Mouse (Mus musculus): ENCODE data around the gene Gm17409.

Gene Gm17409

GRCm38 (mm10) chr2:58484284-58484965, 14.5 kb downstream of the Gm17409 start:
- DNase-seq (ENCODE audit: low read depth, low spot score): no peak

DNA sequence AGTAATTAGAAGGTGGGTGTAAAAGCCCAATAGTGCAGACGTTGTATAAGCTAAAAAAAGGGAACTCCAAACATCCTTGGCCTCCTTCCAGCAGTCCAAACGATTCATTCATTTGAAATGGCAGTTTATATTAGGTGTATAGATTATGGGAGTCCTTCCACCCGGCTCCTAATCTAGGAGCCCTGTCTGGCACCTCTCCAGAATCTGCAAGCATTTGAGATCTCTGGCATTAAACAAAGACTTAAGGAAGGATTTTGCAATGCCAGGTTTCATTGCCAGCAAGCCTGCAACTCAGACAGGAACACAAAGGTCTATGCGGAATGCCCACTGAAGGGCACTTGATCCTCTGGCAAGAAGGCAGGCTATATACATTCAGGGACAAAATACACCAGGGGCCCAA, 15.2 kb downstream of the Gm17409 start:
- no peak for DNase-seq (ENCODE audit: low read depth, low spot score)

DNA sequence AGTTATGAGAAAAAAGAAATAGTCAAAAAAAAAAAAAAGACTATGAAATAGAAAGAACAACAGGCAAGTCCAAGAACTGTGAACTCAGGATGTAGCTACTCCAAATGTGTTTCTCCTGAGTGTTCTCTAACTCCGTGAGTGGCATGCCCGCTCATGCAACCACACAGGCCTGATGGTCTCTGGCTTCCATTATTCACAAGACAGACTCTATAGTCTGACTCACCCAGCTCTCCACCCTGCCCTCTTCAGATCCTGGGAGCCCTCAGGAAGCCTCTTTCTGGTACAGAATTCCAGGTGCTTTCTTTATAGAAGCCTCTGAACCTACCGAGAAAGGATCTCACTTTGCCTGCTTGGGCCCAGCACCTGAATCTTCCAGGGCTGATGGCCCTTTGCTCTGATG, 15.8 kb downstream of the Gm17409 start:
- DNase-seq (ENCODE audit: low read depth, low spot score): no peak

DNA sequence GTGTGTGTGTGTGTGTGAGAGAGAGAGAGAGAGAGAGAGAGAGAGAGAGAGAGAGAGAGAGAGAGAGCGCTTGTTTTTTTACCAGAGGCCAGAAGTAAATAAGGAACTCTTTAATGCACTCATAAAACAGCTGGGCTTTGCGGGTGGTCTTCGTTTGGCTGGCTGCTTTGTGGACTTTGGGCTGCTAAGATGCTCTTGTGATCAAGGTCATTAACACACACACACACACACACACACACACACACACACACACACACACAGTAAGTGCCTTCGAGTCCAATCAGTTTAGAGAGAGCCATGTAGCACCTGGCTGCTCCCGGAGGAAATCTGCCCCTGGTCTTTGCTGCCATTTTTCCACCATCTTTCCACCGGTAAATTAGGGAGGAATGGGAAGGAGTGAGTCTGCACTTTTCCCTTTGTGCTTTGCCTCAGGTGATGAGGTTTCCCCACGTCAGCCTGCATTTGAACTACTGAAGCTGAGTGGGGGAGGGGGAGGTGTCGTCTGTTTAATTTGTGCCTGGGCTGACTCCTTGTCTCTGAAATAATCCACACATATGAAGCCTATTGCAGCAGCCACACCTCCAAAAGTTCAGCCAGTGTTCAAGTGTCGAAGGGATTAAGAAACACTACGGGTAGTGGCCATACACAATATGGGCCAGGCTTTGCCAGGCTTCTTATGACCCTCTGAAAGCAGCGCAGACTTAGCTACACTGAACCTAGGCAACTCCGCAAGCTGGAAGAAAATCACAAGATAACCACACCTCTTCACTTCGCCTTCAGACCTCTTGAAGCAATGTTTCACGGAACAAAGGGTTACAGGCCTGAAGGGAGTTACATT, 16.7 kb downstream of the Gm17409 start:
- no peak for DNase-seq (ENCODE audit: low read depth, low spot score)

GRCm38 (mm10) chr2:58487279-58487560, 17.3 kb downstream of the Gm17409 start:
- DNase-seq (ENCODE audit: low read depth, low spot score): no peak

DNA sequence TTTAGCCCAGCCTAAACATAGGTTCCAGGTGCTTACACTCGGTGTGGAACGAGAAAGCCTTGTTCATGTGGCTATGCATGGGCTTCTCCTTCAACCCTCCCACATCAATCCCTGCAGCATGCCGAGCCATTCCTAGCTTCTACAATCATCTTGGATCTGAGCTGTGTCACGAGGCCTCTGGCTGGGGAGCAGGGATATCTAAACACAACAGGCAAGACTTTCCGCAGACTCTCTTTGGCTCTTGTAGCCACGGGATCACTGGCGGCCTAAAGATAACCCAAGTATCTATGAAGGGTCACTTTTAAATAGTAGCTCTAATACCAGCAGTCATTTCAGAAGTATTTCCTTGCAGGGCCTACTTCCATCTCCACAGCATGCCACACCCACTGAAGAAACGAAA, 18.5 kb downstream of the Gm17409 start:
- no peak for DNase-seq (ENCODE audit: low read depth, low spot score)

DNA sequence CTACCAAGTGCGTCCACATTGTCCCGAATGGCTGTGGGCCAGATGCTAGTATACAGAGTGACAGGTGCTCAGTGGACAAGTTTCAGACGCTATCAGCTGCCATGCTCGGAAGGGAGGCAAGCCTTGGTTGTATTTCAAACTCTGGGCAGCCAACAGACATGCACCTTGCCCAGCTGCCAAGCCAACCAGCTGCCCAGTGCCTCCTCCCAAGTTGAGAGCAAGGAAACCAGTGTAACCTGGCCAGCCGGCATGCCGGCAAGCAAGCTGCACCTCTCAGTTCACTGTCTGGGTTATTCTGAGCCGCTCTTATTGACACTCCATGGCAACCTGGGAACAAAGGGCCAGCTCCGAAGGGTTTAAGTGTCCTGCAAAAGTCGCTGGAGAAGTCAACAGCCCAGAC, 19.4 kb downstream of the Gm17409 start:
- no peak for DNase-seq (ENCODE audit: low read depth, low spot score)

DNA sequence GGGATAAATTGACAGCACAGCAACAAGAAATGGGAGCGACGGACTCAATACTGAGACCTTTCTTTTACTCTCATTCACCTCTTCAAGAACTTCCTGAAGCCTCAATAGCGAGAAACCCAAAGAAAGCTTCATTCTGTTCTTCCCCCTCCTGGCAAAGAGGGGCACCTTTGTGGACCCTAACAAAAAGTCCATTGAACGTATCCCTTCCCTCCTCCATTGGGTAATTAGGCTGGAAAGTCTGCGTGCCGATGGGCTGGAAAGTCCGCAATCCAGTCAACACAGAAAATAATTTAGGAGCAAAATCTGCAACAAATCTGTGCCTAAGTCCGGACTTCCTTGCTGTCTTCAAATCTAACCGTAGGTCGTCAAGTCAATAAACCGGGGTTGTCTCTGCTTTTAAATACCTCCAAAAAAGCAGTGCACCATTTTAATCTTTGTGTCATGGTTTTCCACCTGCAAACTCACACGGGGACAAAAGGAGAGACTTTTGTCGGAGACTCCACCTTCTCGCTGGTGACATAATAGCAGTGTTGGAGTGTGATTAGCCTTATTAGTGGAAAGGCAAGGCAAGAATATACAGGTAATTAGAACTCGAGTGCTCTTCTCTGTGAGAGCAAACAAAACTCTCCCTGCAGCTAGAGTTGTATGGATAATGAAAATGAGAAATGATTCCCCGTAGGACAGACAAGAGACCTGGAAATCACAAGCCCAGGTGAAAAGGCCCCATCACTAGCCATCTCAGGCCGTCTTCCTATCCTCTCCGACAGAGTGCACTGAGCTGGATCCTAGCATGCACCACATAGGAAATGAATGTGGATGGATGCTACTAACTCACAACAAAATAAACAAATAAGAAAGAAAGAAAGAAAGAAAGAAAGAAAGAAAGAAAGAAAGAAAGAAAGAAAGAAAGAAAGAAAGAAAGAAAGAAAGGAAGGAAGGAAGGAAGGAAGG, 24.0 kb downstream of the Gm17409 start:
- no peak for DNase-seq (ENCODE audit: low read depth, low spot score)

DNA sequence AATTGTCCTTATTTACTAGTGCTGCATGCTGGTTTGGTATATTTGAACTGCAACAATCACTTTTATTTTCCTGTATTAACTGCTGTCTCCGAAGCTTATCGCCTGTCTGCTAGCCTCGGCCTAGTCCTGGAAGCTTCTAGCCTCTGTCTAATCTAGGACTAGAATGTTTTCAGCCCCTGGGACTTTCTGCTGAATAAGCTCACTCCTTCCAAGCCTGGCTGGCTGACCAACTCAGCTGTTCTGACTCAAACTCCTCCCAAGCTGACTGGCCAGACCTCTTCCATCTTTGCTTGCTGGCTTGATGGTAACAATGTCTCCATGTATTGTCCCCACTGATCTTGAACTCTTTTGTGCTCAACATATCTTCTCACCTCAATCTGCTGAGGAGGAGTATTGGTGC, 25.4 kb downstream of the Gm17409 start:
- no peak for DNase-seq (ENCODE audit: low read depth, low spot score)

- DNase-seq (ENCODE audit: low read depth, low spot score): no peak
Measured at GRCm38 (mm10) chr2:58496647-58497410, 26.9 kb downstream of the Gm17409 start.

- DNase-seq (ENCODE audit: low read depth, low spot score): no peak
Measured at GRCm38 (mm10) chr2:58505306-58506090, 35.6 kb downstream of the Gm17409 start.

DNA sequence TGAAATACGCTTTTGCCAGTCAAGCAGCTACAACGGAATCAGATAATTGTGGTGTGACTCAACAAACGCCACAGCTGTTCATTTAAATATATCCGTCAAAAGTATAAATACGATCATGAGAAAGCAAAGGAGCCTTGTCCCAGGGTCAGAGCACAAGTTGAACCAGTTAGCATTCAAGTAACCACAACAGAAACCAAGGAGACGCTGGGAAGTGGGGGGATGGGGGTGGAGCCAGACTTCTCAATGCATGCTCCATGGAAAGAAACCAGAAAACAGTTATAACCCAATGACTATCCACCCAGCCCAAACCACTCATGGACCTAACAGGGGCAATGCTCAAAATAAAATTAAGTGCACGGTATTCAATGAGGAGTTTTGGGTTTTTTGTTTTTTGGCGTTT, 40.3 kb downstream of the Gm17409 start:
- no peak for DNase-seq (ENCODE audit: low read depth, low spot score)

DNA sequence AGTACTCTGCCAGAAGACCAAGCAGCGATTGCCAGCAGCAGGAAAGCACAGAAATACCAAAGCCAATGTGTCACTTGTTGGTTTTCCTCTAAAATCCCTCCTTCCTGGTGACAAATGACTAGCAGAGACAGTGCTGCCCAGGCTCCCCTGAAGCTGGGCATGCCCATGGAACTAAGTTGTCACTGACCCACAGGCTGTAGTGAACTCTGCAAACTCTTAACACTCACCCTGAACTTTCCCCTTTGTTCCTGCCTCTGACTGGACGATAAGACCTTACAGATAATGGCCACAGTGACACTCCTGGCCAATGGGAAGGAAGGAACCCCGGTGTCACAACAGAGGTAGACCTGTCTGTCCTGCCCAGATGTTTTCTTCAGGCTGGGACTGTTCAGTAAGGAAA, 43.3 kb downstream of the Gm17409 start:
- DNase-seq (ENCODE audit: low read depth, low spot score): no peak

- DNase-seq (ENCODE audit: low read depth, low spot score): no peak
Measured at GRCm38 (mm10) chr2:58514489-58514888, 44.6 kb downstream of the Gm17409 start.

GRCm38 (mm10) chr2:58516000-58516399, 46.1 kb downstream of the Gm17409 start:
- no peak for DNase-seq (ENCODE audit: low read depth, low spot score)

GRCm38 (mm10) chr2:58516920-58517319, 47.0 kb downstream of the Gm17409 start:
- DNase-seq (ENCODE audit: low read depth, low spot score): no peak

GRCm38 (mm10) chr2:58518517-58518916, 48.6 kb downstream of the Gm17409 start:
- DNase-seq (ENCODE audit: low read depth, low spot score): no peak
